Mouse (Mus musculus) liver, embryonic 13.5 days (tissue): ENCODE data around the gene Capn13. TPM values are rescaled to one million over a fixed set of nuclear protein-coding genes. Genes with fewer than 3 reads are reported as not detected.

Experiments used
- ATAC-seq: fragments of 200-750 bp; cut with Nextera tagmentation; 2 replicates; pipeline ENCODE4 v1.8.0; 2017; ENCODE audit warnings: low read depth, mild to moderate bottlenecking, moderate number of reproducible peaks, moderate library complexity
- DNase-seq: peaks from one replicate; pipeline ENCODE4 v3.0.0; 2022
- H3K27ac ChIP-seq: fragments of 300-500 bp; sonication (generic); 2 replicates; pipeline ENCODE4 v1.5.1; 2015; ENCODE audit warnings: moderate library complexity, mild to moderate bottlenecking, inconsistent platforms
- H3K27me3 ChIP-seq: fragments of 300-500 bp; sonication (generic); 2 replicates; pipeline ENCODE4 v1.6.1; 2015; ENCODE audit warnings: mild to moderate bottlenecking, inconsistent platforms
- H3K36me3 ChIP-seq: fragments of 300-500 bp; sonication (generic); 2 replicates; pipeline ENCODE4 v1.6.1; 2015; ENCODE audit warnings: mild to moderate bottlenecking, inconsistent platforms
- H3K4me1 ChIP-seq: fragments of 300-500 bp; sonication (generic); replicated peaks from 2 replicates; pipeline ENCODE4 v1.6.1; 2015; ENCODE audit warnings: inconsistent platforms
- H3K4me2 ChIP-seq: fragments of 300-500 bp; sonication (generic); 2 replicates; pipeline ENCODE4 v1.6.1; 2015; ENCODE audit warnings: inconsistent platforms, mild to moderate bottlenecking, moderate library complexity
- H3K4me3 ChIP-seq: fragments of 300-500 bp; sonication (generic); replicated peaks from 2 replicates; pipeline ENCODE4 v1.5.1; 2015; ENCODE audit warnings: mild to moderate bottlenecking, inconsistent platforms
- H3K9ac ChIP-seq: fragments of 300-500 bp; sonication (generic); 2 replicates; pipeline ENCODE4 v1.6.1; 2015; ENCODE audit warnings: mild to moderate bottlenecking, inconsistent platforms
- H3K9me3 ChIP-seq: fragments of 300-500 bp; sonication (generic); replicated peaks from 2 replicates; pipeline ENCODE4 v1.6.1; 2016; ENCODE audit warnings: inconsistent platforms
- WGBS: fragments of 180-500 bp; shearing (Covaris S2); methylation state at CpG from one replicate; pipeline ENCODE4 v1.1.7; 2015; ENCODE audit not compliant: insufficient replicate concordance; 5-methylcytosine and 5-hydroxymethylcytosine counted together
- polyA plus RNA-seq: library from polyadenylated mRNA; unstranded; fragments of >200 nt; fragmentation: Nextera tagmentation; extraction: Ambion mirVana; gene quantifications from 2 replicates; pipeline ENCODE4 v1.2.1, GENCODE M21; 2015

The Capn13 gene
- polyA plus RNA-seq, 1 experiment from 2014 or later: not detected

- H3K4me2 ChIP-seq: no peak overlapping the region
- WGBS: 43% methylated on average over 7 of the region's 7 CpGs
- H3K27me3 ChIP-seq: no peaks in the 10 kb centered on the region
- no peak for ATAC-seq
- H3K36me3 ChIP-seq: no peaks in the 10 kb centered on the region
- H3K4me3 ChIP-seq: no peak overlapping the region
- H3K9me3 ChIP-seq: no peaks in the 10 kb centered on the region
- no peak overlapping the region for H3K27ac ChIP-seq
- H3K4me1 ChIP-seq: no peaks in the 10 kb centered on the region
- no peak for DNase-seq
- H3K9ac ChIP-seq: no peak overlapping the region
Measured at GRCm38 (mm10) chr17:73390191-73391089, 10.2 kb downstream of the Capn13 start.

- DNase-seq (no peak), ATAC-seq (no peak)
- WGBS: 63% methylated on average over 3 of the region's 3 CpGs
- Histone ChIP-seq H3K9me3 (no peaks in the 10 kb centered on the region), H3K27ac (no peak overlapping the region), H3K27me3 (no peaks in the 10 kb centered on the region), H3K9ac (no peak overlapping the region), H3K36me3 (no peaks in the 10 kb centered on the region), H3K4me3 (no peak overlapping the region), H3K4me1 (no peaks in the 10 kb centered on the region), H3K4me2 (no peak overlapping the region)
Measured at GRCm38 (mm10) chr17:73389336-73389735, 11.3 kb downstream of the Capn13 start.

GRCm38 (mm10) chr17:73386581-73386980 is 14.1 kb downstream of the Capn13 start:
- no peaks in the 10 kb centered on the region for H3K9me3 ChIP-seq
- no peak overlapping the region for H3K4me2 ChIP-seq
- ATAC-seq: no peak
- no peaks in the 10 kb centered on the region for H3K36me3 ChIP-seq
- no peak overlapping the region for H3K9ac ChIP-seq
- H3K4me1 ChIP-seq: no peaks in the 10 kb centered on the region
- H3K27me3 ChIP-seq: no peaks in the 10 kb centered on the region
- DNase-seq: no peak
- H3K27ac ChIP-seq: no peak overlapping the region
- no peak overlapping the region for H3K4me3 ChIP-seq
- 43% methylated on average over 2 of the region's 2 CpGs for WGBS

- 57% methylated on average over 3 of the region's 3 CpGs for WGBS
- Histone ChIP-seq H3K9me3 (no peaks in the 10 kb centered on the region), H3K36me3 (no peaks in the 10 kb centered on the region), H3K27ac (no peak overlapping the region), H3K4me1 (no peaks in the 10 kb centered on the region), H3K9ac (no peak overlapping the region), H3K27me3 (no peaks in the 10 kb centered on the region), H3K4me3 (no peak overlapping the region), H3K4me2 (no peak overlapping the region)
- ATAC-seq: no peak
- no peak for DNase-seq
Measured at GRCm38 (mm10) chr17:73385940-73386339, 14.7 kb downstream of the Capn13 start.

- Histone ChIP-seq H3K9ac (no peak overlapping the region), H3K4me2 (no peak overlapping the region), H3K4me3 (no peak overlapping the region), H3K27ac (no peak overlapping the region), H3K27me3 (no peaks in the 10 kb centered on the region), H3K4me1 (no peaks in the 10 kb centered on the region), H3K9me3 (no peaks in the 10 kb centered on the region), H3K36me3 (no peaks in the 10 kb centered on the region)
- DNase-seq (no peak), ATAC-seq (no peak)
- WGBS: 59% methylated on average over 9 of the region's 9 CpGs
Measured at GRCm38 (mm10) chr17:73382327-73383014, 18.2 kb downstream of the Capn13 start.

- no peak for DNase-seq
- H3K36me3 ChIP-seq: no peaks in the 10 kb centered on the region
- no peaks in the 10 kb centered on the region for H3K9me3 ChIP-seq
- H3K27me3 ChIP-seq: no peaks in the 10 kb centered on the region
- H3K4me2 ChIP-seq: no peak overlapping the region
- H3K27ac ChIP-seq: no peak overlapping the region
- 68% methylated on average over 3 of the region's 3 CpGs for WGBS
- H3K4me3 ChIP-seq: no peak overlapping the region
- no peak overlapping the region for H3K9ac ChIP-seq
- ATAC-seq: no peak
- H3K4me1 ChIP-seq: no peaks in the 10 kb centered on the region
Measured at GRCm38 (mm10) chr17:73381681-73382080, 19.0 kb downstream of the Capn13 start.

GRCm38 (mm10) chr17:73377778-73378484 is 22.7 kb downstream of the Capn13 start:
- Histone ChIP-seq H3K27ac (no peak overlapping the region), H3K4me1 (no peaks in the 10 kb centered on the region), H3K4me3 (no peak overlapping the region), H3K36me3 (no peaks in the 10 kb centered on the region), H3K4me2 (no peak overlapping the region), H3K9me3 (no peaks in the 10 kb centered on the region), H3K9ac (no peak overlapping the region), H3K27me3 (no peaks in the 10 kb centered on the region)
- WGBS: 51% methylated on average over 7 of the region's 7 CpGs
- ATAC-seq: no peak
- DNase-seq: no peak

- WGBS: 64% methylated on average over 3 of the region's 3 CpGs
- Histone ChIP-seq H3K4me2 (no peak overlapping the region), H3K36me3 (no peaks in the 10 kb centered on the region), H3K9me3 (no peaks in the 10 kb centered on the region), H3K9ac (no peak overlapping the region), H3K4me3 (no peak overlapping the region), H3K4me1 (no peaks in the 10 kb centered on the region), H3K27me3 (no peaks in the 10 kb centered on the region), H3K27ac (no peak overlapping the region)
- no peak for ATAC-seq
- DNase-seq: no peak
Measured at GRCm38 (mm10) chr17:73367334-73367733, 33.3 kb downstream of the Capn13 start.

- H3K27me3 ChIP-seq: no peaks in the 10 kb centered on the region
- no peak overlapping the region for H3K27ac ChIP-seq
- no peak overlapping the region for H3K9ac ChIP-seq
- WGBS: 56% methylated on average over 5 of the region's 5 CpGs
- no peak overlapping the region for H3K4me2 ChIP-seq
- ATAC-seq: no peak
- H3K4me3 ChIP-seq: no peak overlapping the region
- no peaks in the 10 kb centered on the region for H3K9me3 ChIP-seq
- H3K4me1 ChIP-seq: no peaks in the 10 kb centered on the region
- DNase-seq: no peak
- H3K36me3 ChIP-seq: no peaks in the 10 kb centered on the region
Measured at GRCm38 (mm10) chr17:73361054-73361453, 39.6 kb downstream of the Capn13 start.

- Histone ChIP-seq H3K27ac (no peak overlapping the region), H3K4me1 (no peaks in the 10 kb centered on the region), H3K9ac (no peak overlapping the region), H3K36me3 (no peaks in the 10 kb centered on the region), H3K9me3 (no peaks in the 10 kb centered on the region), H3K27me3 (no peaks in the 10 kb centered on the region), H3K4me2 (no peak overlapping the region), H3K4me3 (no peak overlapping the region)
- ATAC-seq (no peak), DNase-seq (no peak)
- WGBS: 58% methylated on average over 6 of the region's 6 CpGs
Measured at GRCm38 (mm10) chr17:73343632-73344390, 56.9 kb downstream of the Capn13 start.

- Histone ChIP-seq H3K4me3 (no peak overlapping the region), H3K27me3 (no peaks in the 10 kb centered on the region)
Measured at GRCm38 (mm10) chr17:73342673-73343072, 58.0 kb downstream of the Capn13 start.

More at GRCm38 (mm10) chr17:73342673-73343072, 58.0 kb downstream of the Capn13 start:
- ATAC-seq (no peak), DNase-seq (no peak)
- Histone ChIP-seq H3K4me2 (no peak overlapping the region), H3K4me1 (no peaks in the 10 kb centered on the region), H3K9me3 (no peaks in the 10 kb centered on the region), H3K9ac (no peak overlapping the region), H3K27ac (no peak overlapping the region), H3K36me3 (no peaks in the 10 kb centered on the region)
- 76% methylated on average over 14 of the region's 14 CpGs for WGBS
